Mouse (Mus musculus): ENCODE data around the gene Rapgef2.

Rapgef2 gene

DNA sequence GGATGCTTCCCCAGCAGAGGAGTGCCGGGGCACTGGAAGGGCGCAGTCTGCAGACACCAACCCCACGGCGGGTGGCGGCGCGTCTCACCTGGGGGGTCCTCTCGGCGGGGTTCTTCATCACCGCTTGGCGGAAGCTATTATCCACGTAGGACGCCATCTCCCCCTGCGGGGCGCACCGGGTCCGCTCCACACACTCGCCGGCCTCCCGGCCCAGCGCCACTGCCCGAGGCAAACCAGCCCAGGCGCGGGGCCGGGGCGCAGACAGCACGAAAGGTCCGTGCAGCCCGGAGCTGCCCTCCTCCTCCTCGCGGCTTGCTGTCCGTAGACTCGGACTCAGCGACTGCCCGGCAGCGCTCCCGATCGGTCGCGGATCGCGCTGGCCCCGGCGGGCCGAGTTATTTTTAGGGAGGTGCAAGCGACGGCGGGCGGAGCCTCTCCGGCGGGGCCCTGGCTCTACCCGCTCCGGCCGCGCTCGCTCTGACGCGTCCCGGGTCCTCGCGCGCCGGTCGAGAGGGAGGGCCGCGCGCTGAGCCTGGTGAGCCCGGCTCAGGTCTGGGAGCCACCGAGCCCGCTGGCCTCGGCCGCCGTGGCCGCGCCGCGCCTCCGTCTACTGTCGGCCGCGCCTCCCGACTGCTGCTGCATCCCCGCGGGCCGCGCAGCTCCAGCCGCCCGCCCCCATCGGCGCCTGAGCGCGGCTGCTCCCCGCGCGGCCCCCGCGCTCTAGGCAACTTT, at the start of gene Rapgef2:
TSS of gene Rapgef2 (minus strand) at position 142 of the 732 bp plus-strand sequence.
- DNase-seq (ENCODE audit: low spot score) = peak; percentile 80

DNA sequence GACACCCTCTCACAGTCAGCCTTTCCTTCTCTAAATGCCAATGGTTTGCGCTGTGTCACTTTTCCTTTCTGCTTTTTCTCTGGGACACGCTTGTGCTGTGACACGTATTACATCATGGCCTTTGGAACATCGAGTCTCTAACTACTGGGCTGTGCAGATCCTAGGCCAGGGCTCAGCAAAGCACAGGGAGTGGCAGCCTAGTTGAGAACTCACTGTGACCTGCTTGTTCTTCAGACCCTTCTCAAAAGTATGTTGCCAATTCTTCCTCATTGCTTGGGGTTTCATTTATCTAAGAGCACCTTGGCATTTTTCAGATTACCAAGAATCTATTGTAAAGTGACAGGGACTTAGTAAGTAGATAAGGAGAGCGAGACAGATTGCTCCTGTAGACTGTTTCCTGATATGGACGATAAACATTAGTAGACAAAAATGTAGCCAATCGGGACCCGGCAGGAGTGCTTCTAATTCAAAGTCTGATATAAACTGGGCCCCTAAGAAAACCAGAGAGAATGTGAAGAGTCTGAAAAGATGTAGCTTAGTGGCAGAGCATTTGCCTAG, 47.4 kb upstream of the Rapgef2 start:
- DNase-seq (ENCODE audit: low spot score) = no peak

DNA sequence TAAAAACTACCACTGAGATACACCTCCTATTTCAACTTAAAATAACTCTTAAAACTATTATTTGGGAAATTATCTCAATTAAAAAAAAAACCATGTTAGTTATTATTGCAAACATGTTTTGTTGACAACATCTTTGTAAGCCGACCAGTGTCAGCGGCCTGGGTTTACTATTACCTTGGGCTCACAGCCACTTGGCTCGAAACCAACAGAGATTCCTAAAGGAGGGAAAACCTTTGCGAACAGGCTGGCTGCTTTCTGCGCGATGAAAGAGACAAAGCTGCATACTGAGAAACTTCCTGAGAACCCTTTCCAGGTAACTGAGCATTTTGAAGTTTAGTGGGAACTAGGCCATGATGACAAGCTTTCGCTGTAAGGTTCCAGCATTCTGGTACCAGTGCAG, 46.7 kb upstream of the Rapgef2 start:
- peak; percentile 29 for DNase-seq (ENCODE audit: low spot score)

GRCm38 (mm10) chr3:79329691-79330315, 43.5 kb upstream of the Rapgef2 start:
- no peak for DNase-seq (ENCODE audit: low spot score)

GRCm38 (mm10) chr3:79324697-79325526, 38.6 kb upstream of the Rapgef2 start:
- no peak for DNase-seq (ENCODE audit: low spot score)

- DNase-seq (ENCODE audit: low spot score) = no peak
Observed at GRCm38 (mm10) chr3:79314006-79314698, 27.8 kb upstream of the Rapgef2 start.

DNA sequence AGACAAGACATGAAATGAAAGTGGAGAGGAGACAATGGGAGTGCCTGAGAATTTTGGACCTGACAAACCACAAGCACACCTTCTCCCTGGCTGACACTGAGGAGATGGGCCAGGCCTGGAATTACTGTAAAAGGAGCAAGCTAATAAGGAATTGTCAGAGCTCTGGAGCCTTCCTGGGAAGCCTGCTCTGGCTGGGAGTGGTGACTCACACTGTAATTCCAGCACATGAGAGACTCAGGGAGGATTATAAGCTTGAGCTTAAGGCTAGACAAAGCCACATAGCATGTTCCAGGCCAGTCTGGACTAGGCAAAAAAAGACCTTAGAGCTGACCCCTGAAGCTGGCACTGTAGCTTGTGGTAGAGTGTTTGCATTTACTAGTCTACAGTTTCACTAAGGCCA, 25.6 kb upstream of the Rapgef2 start:
- no peak for DNase-seq (ENCODE audit: low spot score)

DNA sequence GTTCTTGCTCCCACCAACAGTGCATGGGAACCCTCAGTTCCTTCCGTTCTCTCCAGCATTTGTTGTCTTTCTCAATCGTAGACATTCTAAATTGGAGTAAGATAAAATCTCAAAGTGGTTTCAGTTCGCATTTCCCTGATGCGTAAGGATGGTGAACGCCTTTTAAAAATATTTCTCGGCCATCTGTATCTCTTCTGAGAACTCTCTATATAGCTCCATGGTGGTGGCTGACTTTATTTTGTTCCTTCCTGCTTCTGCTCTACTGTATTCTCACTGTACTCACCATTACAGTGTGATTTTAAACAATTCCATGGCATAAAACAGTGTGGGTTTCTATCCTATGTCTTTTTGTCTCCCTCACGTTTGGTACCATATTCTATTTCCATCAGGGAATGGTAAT, 23.9 kb upstream of the Rapgef2 start:
- no peak for DNase-seq (ENCODE audit: low spot score)

GRCm38 (mm10) chr3:79308605-79309004, 22.3 kb upstream of the Rapgef2 start:
- no peak for DNase-seq (ENCODE audit: low spot score)

GRCm38 (mm10) chr3:79299401-79299800, 13.1 kb upstream of the Rapgef2 start:
- no peak for DNase-seq (ENCODE audit: low spot score)

- no peak for DNase-seq (ENCODE audit: low spot score)
Observed at GRCm38 (mm10) chr3:79297281-79297680, 11.0 kb upstream of the Rapgef2 start.

- DNase-seq (ENCODE audit: low spot score) = no peak
Observed at GRCm38 (mm10) chr3:79296586-79296985, 10.3 kb upstream of the Rapgef2 start.

DNA sequence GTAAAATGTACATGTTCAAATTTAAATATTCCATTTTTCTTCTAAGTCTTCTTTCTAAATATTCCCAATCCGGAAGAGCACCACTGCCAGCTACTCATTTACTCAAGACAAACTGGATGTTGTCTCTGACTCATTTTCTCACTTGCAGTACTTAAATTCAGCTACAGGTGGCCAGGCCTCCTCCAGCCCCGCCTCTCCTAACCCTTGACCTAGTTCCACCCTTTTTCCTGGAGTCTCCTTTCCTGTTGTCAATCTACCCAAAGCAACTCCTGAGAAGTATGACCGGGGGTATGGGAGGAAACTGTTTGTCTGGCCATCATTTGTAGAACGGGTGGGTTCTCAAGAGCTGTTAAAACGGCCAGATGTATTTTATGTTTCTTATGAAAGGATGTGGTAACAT, 9.7 kb upstream of the Rapgef2 start:
- DNase-seq (ENCODE audit: low spot score) = no peak

DNA sequence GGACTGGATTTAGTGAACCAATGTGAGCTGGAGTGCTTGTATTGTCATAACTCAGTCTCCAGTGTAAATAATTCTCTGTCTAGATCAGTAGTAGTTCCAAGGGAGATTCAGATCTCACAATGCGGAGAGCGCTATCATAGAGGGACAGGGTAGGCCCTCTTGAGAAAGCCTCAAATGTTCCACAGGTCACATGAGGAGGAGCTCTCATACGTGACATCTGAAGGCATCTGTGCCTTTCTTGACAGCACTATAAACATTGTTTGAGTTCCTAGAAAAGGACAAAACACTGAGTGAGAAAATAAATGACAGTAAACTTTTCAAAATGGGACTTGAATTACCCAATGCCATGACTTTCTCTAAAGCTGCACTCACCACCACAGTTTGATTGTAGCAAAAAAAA, 8.4 kb upstream of the Rapgef2 start:
- DNase-seq (ENCODE audit: low spot score) = no peak

DNA sequence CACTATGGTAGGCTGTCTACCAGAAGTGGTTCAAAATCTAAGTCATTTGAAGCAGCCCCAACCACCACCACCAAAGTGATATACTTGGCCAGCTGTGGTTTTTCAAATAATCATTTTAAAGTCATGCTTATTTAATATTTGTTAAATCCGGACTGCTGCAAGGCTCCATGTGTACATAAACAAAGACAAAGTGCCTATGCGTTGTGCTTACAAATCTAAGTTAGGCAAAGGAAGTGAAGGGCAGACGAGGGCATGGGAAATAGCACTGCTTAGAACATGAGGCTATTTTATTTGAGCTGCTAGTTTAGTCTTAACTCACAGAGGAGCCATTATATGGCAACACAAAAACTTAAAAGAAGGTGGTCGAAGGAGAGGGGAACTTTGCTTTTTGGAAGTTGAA, 6.7 kb upstream of the Rapgef2 start:
- DNase-seq (ENCODE audit: low spot score) = no peak

DNA sequence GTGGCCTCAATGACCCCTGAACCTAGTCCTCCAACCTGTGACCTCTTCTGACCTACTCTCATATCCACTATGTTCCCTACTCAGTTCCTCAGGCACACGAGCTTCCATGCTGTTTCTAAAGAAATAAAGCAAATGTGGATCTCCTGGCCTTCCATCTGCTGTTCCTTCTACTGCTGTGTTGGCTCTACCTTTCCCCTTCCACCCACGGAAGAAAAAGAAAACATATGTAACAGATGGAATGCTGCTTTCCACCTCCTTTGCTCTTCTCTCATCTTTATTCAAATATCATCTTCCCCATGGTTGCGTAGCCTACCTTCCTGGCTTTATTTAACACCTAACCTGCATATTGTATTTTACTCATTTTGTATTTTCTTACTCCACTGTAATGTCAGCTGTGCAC, 2.7 kb upstream of the Rapgef2 start:
- no peak for DNase-seq (ENCODE audit: low spot score)

DNA sequence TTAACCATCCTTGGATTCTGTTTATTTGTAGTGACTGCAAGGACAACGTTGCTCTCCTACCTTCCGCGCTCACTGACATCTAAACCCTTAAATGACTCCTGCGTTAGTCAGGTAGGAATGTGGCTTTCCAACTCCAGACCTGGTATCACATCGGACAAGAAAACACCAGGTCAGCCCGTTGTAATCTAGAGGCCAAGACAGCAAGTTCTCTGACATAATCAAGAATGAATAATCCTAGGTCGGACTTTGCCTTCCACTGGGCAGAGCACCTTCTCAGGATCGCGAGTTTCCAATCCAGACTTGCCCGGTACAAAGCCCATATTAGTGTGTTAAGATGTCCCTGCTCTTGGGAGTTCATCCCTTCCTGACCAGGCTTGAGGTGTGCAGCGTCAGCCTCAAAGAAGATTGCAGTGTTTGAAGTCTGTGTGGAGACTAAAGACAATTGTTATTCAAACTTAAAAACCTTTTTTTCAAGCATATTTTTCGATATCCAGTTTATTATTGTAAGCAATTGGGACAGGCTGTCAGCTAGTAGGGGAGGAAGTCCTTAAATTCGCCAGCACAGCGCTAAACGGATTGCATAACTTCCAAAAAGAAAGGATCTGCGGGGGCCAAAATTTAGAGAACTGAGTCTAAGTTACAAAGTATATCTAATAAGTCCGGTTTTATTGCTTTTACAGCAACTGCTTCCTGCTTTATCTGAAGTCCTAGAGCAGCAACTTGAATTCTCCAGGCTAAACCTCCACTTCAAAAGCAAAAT, 1.6 kb upstream of the Rapgef2 start:
- no peak for DNase-seq (ENCODE audit: low spot score)

DNA sequence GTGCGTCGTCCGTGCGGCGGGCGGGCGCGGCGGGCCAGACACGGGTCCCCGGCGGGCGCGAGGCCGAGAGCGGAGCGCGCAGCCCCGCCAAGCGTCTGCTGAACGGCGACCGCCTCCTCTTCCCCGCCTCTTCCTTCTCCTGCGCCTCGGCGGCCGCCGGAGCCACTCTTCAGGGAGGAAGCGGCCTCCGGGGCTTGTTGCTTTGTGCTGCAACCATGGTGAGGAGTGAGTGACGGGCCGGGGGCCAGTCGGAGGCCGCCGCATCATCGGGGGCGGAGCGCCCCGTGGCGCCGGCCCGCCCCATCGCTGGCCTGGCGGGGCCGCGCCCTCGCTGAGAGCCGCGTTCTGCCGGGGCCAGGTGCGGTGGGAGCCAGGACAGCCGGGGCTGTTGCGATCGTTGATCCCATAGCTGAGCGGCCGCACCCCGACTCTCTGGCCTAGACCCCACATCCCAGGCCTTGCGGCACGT, 825 bp upstream of the Rapgef2 start:
- DNase-seq (ENCODE audit: low spot score) = peak; percentile 94

GRCm38 (mm10) chr3:79286031-79286375, 314 bp downstream of the Rapgef2 start:
- DNase-seq (ENCODE audit: low spot score) = no peak

DNA sequence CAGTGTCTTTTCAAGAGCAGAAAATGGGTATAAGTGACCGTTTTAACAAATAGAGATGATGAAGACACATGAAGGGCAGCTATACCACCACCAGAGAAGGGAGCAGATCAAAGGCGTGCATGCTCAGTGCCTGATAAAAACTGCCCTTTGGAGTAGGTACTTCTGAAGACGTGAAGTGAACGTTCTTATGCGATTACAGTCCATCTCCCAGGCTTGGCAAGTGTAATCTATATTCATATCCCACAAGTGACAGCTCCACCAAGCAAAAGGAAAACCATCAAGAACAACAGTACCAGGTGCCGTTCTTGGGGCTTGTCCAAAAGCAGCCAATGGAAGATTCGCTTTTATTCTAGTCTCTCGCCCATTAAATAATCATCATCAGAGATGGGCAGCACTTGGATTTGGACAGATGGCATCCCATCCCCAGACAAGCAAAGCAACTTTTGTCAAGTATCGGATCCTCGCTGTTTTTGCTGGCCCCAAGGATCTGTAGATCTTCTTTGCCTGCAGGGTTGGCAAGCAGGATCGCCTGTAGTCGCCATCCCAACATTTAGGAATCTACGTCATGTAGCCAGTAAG, 1.1 kb downstream of the Rapgef2 start:
- DNase-seq (ENCODE audit: low spot score) = no peak

GRCm38 (mm10) chr3:79283976-79284375, 2.3 kb downstream of the Rapgef2 start:
- no peak for DNase-seq (ENCODE audit: low spot score)

Data from ovary, postnatal 36 days (tissue).